Mouse (Mus musculus) cerebellum, adult (tissue): ENCODE data around the gene Cog6.
A peak's percentile ranks its signal among the peaks of the same experiment; 100 is the strongest.

ENCODE experiments used
- ATAC-seq: cut with Nextera tagmentation; 2 replicates; pipeline ENCODE4 v1.9.2; 2017; ENCODE audit warnings: mild to moderate bottlenecking, moderate library complexity, mixed read lengths; ENCODE audit not compliant: insufficient number of reproducible peaks, low FRiP score, low TSS enrichment

The Cog6 gene

GRCm38 (mm10) chr3:53016436-53017340 is at the start of gene Cog6:
Gene Cog6, minus strand, starts transcription at chr3:53017237.
- ATAC-seq = peak; percentile 96

- no peak for ATAC-seq
Observed at GRCm38 (mm10) chr3:53066095-53066372, 49.0 kb upstream of the Cog6 start.

- ATAC-seq = no peak
Observed at GRCm38 (mm10) chr3:53065267-53066094, 48.4 kb upstream of the Cog6 start.

- no peak for ATAC-seq
Observed at GRCm38 (mm10) chr3:53063423-53064147, 46.5 kb upstream of the Cog6 start.

GRCm38 (mm10) chr3:53059959-53060358 is 42.9 kb upstream of the Cog6 start:
- no peak for ATAC-seq

GRCm38 (mm10) chr3:53056430-53056829 is 39.4 kb upstream of the Cog6 start:
- ATAC-seq = no peak

GRCm38 (mm10) chr3:53052385-53052784 is 35.3 kb upstream of the Cog6 start:
- ATAC-seq = no peak

- peak; percentile 85 for ATAC-seq
Observed at GRCm38 (mm10) chr3:53046371-53046770, 29.3 kb upstream of the Cog6 start.

GRCm38 (mm10) chr3:53045697-53046096 is 28.7 kb upstream of the Cog6 start:
- ATAC-seq = no peak

GRCm38 (mm10) chr3:53044682-53045299 is 27.8 kb upstream of the Cog6 start:
- no peak for ATAC-seq

GRCm38 (mm10) chr3:53044238-53044637 is 27.2 kb upstream of the Cog6 start:
- ATAC-seq = no peak

GRCm38 (mm10) chr3:53043206-53043780 is 26.3 kb upstream of the Cog6 start:
- no peak for ATAC-seq

- ATAC-seq = no peak
Observed at GRCm38 (mm10) chr3:53042240-53042567, 25.2 kb upstream of the Cog6 start.

GRCm38 (mm10) chr3:53041411-53042239 is 24.6 kb upstream of the Cog6 start, which contains the start of gene Lhfp:
Gene Lhfp, plus strand, starts transcription at chr3:53041528.
- ATAC-seq = peak; percentile 54

GRCm38 (mm10) chr3:53040593-53041410 is 23.8 kb upstream of the Cog6 start:
- peak; percentile 12 for ATAC-seq

- no peak for ATAC-seq
Observed at GRCm38 (mm10) chr3:53039746-53040145, 22.7 kb upstream of the Cog6 start.

GRCm38 (mm10) chr3:53038913-53039312 is 21.9 kb upstream of the Cog6 start:
- ATAC-seq = no peak

- no peak for ATAC-seq
Observed at GRCm38 (mm10) chr3:53036941-53037340, 19.9 kb upstream of the Cog6 start.
